Mouse (Mus musculus) lung, postnatal 4 days (tissue): ENCODE data around the gene Myom3.

Source experiments
- DNase-seq, 2 experiments: peaks; one replicate each; pipeline ENCODE4 v3.0.0; 2021

Gene Myom3

GRCm38 (mm10) chr4:135856223-135857091 lies 96.9 kb downstream of the Myom3 start:
- DNase-seq, result peak; percentile 78 to 82

GRCm38 (mm10) chr4:135857597-135858186 lies 98.2 kb downstream of the Myom3 start:
- no peak for DNase-seq
